ENCODE assay signal across 9 mouse cellular contexts in genomic region chr2:30885453-30886163, GRCm38 (mm10). TPM values are rescaled to one million over a fixed set of nuclear protein-coding genes. Genes with fewer than 3 reads are reported as not detected.
DNase-seq lines count a peak whose midpoint lies in the region; ATAC-seq lines count a peak whose summit lies in the region.
"Had no signal": no experiment of that assay in that cellular context is flagged by ENCODE, and none has a peak within 500 bp of the region (broad histone marks: within the 10 kb centered on the region; RNA-seq: fewer than 3 reads in every experiment).

No protein-coding gene starts in this region.

- peak overlapping the region; percentile 65 for H3K27ac ChIP-seq in lung, embryonic 16.5 days (ENCODE audit: low read length)
- no peak overlapping the region for H3K27ac ChIP-seq in heart, embryonic 10.5 days
- H3K27ac ChIP-seq: liver, embryonic 15.5 days had no signal

- 9% methylated on average over 9 of the region's 9 CpGs for WGBS in lung, embryonic 16.5 days
- 60% methylated on average over 9 of the region's 9 CpGs for WGBS in heart, embryonic 10.5 days

- intact Hi-C loops in left cerebral cortex, postnatal 25 days (cut with DNase I), result no loop called here

- H3K9ac ChIP-seq in lung, embryonic 16.5 days (ENCODE audit: low read length), result no peak overlapping the region
- H3K9ac ChIP-seq: liver, embryonic 15.5 days had no signal

- peak; percentile 61 for ATAC-seq in lung, embryonic 16.5 days (ENCODE audit: low read depth)
- no peak for ATAC-seq in erythroblast, adult 5-6 weeks (replicated peaks; ENCODE audit: low FRiP score, poor library complexity, severe bottlenecking)

- H3K4me2 ChIP-seq in lung, embryonic 16.5 days (ENCODE audit: low read depth, low read length), result no peak overlapping the region
- H3K4me2 ChIP-seq: liver, embryonic 15.5 days had no signal

- no peak for DNase-seq in lung, postnatal 25 days (ENCODE audit: low spot score)
- DNase-seq in cerebellum, postnatal 36 days, result peak; percentile 66 to 73
- DNase-seq in gastrocnemius, adult 8-10 months (ENCODE audit: low spot score in 2 of 2), result peak; percentile 40 to 72
- peak; percentile 59 to 89 for DNase-seq in left cerebral cortex, postnatal 25 days (ENCODE audit: low spot score in 2 of 2)
- peak; percentile 71 for DNase-seq in telencephalon, adult 2 months (ENCODE audit: low read depth, low spot score)
- no peak for DNase-seq in heart, embryonic 10.5 days (ENCODE audit: low spot score)

- no peaks in the 10 kb centered on the region; the same call in 1 of the 2 replicates for H3K36me3 ChIP-seq in lung, embryonic 16.5 days (ENCODE audit: control insufficient read depth, insufficient read depth, low read length)
- peaks cover 51% of the 10 kb centered on the region for H3K36me3 ChIP-seq in heart, embryonic 10.5 days
- H3K36me3 ChIP-seq: liver, embryonic 15.5 days had no signal

- H3K4me1 ChIP-seq in lung, embryonic 16.5 days (replicated peaks; ENCODE audit: control insufficient read depth, insufficient read depth, low read length), result peaks cover 9% of the 10 kb centered on the region
- peaks cover 9% of the 10 kb centered on the region for H3K4me1 ChIP-seq in heart, embryonic 10.5 days
- H3K4me1 ChIP-seq: liver, embryonic 15.5 days had no signal

- no peaks in the 10 kb centered on the region for H3K9me3 ChIP-seq in lung, embryonic 16.5 days (ENCODE audit: control insufficient read depth, low read length)
- H3K9me3 ChIP-seq in heart, embryonic 10.5 days, result no peaks in the 10 kb centered on the region
- H3K9me3 ChIP-seq: liver, embryonic 15.5 days had no signal

- H3K4me3 ChIP-seq in lung, embryonic 16.5 days (ENCODE audit: low read length), result no peak overlapping the region
- H3K4me3 ChIP-seq in heart, embryonic 10.5 days, result no peak overlapping the region
- H3K4me3 ChIP-seq: liver, embryonic 15.5 days had no signal

- H3K27me3 ChIP-seq in lung, embryonic 16.5 days (ENCODE audit: control insufficient read depth, insufficient read depth, low read depth, low read length), result no peaks in the 10 kb centered on the region
- no peaks in the 10 kb centered on the region for H3K27me3 ChIP-seq in heart, embryonic 10.5 days (ENCODE audit: insufficient read depth, poor library complexity, severe bottlenecking)

RNA-seq across cellular contexts. Expression of gene Ptges, which starts 44.1 kb away (rescaled TPM):
- 27.9 and 30.3 TPM in 2 replicates for polyA plus RNA-seq in lung, embryonic 16.5 days (2015; fragmentation: Nextera tagmentation; extraction: Ambion mirVana)
- 1 to 10 TPM; 2.2 to 2.7 (median 2.4) TPM for total RNA-seq in gastrocnemius, adult 8-10 months (2022)
- total RNA-seq in left cerebral cortex, postnatal 25 days (2021), result 1 to 10 TPM; 4.5 to 5.1 TPM
- polyA plus RNA-seq in heart, embryonic 10.5 days (2016; fragmentation: Nextera tagmentation; extraction: Ambion mirVana), result 4.2 and 6.1 TPM in 2 replicates
- 0.38 and 2.1 TPM in 2 replicates for total RNA-seq in erythroblast, adult 5-6 weeks (2015; ENCODE audit: low replicate concordance)
- total RNA-seq in erythroblast, adult 5-6 weeks (2017; ENCODE audit: low replicate concordance), result 0.42 and 2.3 TPM in 2 replicates

RNA-seq across cellular contexts. Expression of gene Prrx2, which starts 50.8 kb away (rescaled TPM):
- 7.2 and 9.4 TPM in 2 replicates for polyA plus RNA-seq in lung, embryonic 16.5 days (2015; fragmentation: Nextera tagmentation; extraction: Ambion mirVana)
- 1 to 10 TPM in 1 of 4 experiments, under 1 TPM in 3; 0.65 to 2.0 (median 0.78) TPM for total RNA-seq in gastrocnemius, adult 8-10 months (2022)
- total RNA-seq in left cerebral cortex, postnatal 25 days (2021), result 1 to 10 TPM; 1.3 to 2.4 TPM
- polyA plus RNA-seq in heart, embryonic 10.5 days (2016; fragmentation: Nextera tagmentation; extraction: Ambion mirVana), result 49.1 and 73.9 TPM in 2 replicates
- total RNA-seq in erythroblast, adult 5-6 weeks (2015; ENCODE audit: low replicate concordance), result not detected in 2 replicates
- total RNA-seq in erythroblast, adult 5-6 weeks (2017; ENCODE audit: low replicate concordance), result not detected in 2 replicates
- polyA plus RNA-seq: liver, embryonic 15.5 days had no signal

RNA-seq across cellular contexts. Expression of gene Asb6, which starts 55.5 kb away (rescaled TPM):
- polyA plus RNA-seq in lung, embryonic 16.5 days (2015; fragmentation: Nextera tagmentation; extraction: Ambion mirVana), result 32.7 and 33.5 TPM in 2 replicates
- 1 to 10 TPM; 6.3 to 7.9 (median 7.2) TPM for total RNA-seq in gastrocnemius, adult 8-10 months (2022)
- 10 to 100 TPM; 36.7 to 38.6 TPM for total RNA-seq in left cerebral cortex, postnatal 25 days (2021)
- 31.3 and 40.1 TPM in 2 replicates for polyA plus RNA-seq in heart, embryonic 10.5 days (2016; fragmentation: Nextera tagmentation; extraction: Ambion mirVana)
- 13.6 and 19.2 TPM in 2 replicates for total RNA-seq in erythroblast, adult 5-6 weeks (2015; ENCODE audit: low replicate concordance)
- total RNA-seq in erythroblast, adult 5-6 weeks (2017; ENCODE audit: low replicate concordance), result 40.6 and 42.2 TPM in 2 replicates

Comparison
In these comparisons a context has a peak if more than half of its experiments do, and no peak if none do; other contexts are left out.
1. DNase-seq: peak in cerebellum, postnatal 36 days (2 of 2), gastrocnemius, adult 8-10 months (2 of 2), left cerebral cortex, postnatal 25 days (2 of 2) and telencephalon, adult 2 months (single experiment); none in lung, postnatal 25 days (single experiment) and heart, embryonic 10.5 days (single experiment).